Mouse (Mus musculus) adrenal gland, postnatal 10 days (tissue): ENCODE measurements around the gene Serf1. TPM values are rescaled to one million over a fixed set of nuclear protein-coding genes. Genes with fewer than 3 reads are reported as not detected.
"Not testable (repeated sequence)": the region's sequence is repeated elsewhere in the genome, so short reads cannot be mapped to it uniquely, and the experiment has no call there.

ENCODE experiments used
- DNase-seq: peaks from one replicate; pipeline ENCODE4 v3.0.0; 2021; ENCODE audit warnings: mixed read lengths
- long read RNA-seq, 2 experiments: library from polyadenylated mRNA; stranded (forward); transcript quantifications; one replicate each; pipeline ENCODE4 v2.0.0; 2021
- total RNA-seq, 2 experiments: library from RNA; stranded (reverse); gene quantifications; 2 replicates each; pipeline ENCODE4 v1.2.3; 2021

The Serf1 gene
- 10 to 100 TPM; 25.9 to 29.3 TPM for total RNA-seq
- long read RNA-seq, experiment 1, transcript Serf1-201 (3 exons, 601 nt) = major isoform, 62 of 69 reads
- long read RNA-seq, experiment 1, partial matches to known transcripts = 5 of 69 reads
- long read RNA-seq, experiment 1, other reads (novel, unspliced or antisense) = 2 of 69 reads
- long read RNA-seq, experiment 2, transcript Serf1-201 (3 exons, 601 nt) = major isoform, 46 of 48 reads
- long read RNA-seq, experiment 2, partial matches to known transcripts = 2 of 48 reads
- long read RNA-seq, experiment 2, other reads (novel, unspliced or antisense) = 0 of 48 reads

DNA sequence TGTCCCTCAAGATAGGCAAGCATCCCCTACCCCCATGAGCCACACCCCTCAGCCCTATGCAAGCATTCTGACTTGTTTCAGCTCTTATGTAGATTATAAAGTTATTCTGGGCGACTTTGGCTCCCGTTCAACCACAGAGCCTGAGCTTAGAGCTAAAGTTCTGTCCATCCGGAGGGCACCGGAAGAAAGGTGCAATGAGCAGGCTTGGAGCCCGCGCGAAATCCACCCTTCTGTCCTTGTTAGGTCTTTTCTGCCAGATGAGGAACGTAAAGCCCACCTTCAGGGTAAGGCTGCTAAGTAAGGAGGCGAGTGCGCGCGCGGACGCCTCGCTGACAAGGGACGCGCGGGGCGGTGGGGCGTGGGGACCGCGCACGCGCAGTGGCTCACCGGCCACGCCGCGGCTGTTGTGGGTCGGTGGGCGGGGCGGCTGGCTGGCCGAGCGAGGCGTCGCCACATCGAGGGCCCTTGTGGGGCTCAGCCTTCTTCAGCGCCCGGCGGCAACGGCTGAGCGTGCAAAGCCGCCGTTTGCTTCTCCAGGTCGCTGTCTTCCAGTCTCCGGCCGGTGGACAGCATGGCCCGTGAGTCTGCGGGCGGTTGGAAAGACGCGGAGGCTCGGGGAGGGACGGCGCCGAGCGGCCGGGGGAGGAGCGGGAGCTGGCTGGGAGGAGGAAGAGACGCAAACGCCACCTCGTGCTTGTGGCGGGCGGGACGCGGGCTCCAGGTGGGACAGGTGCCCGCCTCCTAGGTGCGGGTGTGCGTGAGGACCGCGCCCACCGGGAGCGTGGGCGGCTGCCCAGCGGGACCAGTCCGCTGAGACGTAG, at the start of gene Serf1:
TSS of gene Serf1 (plus strand) at position 361 of the 821 bp plus-strand sequence.
- DNase-seq = peak; percentile 89

DNA sequence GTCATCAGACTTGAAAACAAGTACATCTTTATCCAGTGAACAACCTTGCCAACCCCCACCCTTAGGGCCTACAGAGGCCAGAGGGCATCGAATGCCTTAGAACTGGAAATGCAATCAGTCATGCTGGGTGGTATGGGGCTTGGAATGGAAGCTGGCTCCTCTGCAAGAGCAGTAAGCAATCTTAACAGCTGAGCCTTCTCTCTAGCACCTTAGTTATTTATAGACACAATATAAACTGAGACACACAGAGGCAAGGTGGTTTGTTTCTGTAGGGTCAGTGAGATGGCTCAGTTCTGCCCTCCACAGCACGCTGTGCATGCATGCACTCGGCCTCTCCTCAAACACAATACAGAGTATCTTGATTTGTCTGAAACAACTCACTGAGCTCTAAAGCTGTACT, 43.9 kb upstream of the Serf1 start:
- no peak for DNase-seq

DNA sequence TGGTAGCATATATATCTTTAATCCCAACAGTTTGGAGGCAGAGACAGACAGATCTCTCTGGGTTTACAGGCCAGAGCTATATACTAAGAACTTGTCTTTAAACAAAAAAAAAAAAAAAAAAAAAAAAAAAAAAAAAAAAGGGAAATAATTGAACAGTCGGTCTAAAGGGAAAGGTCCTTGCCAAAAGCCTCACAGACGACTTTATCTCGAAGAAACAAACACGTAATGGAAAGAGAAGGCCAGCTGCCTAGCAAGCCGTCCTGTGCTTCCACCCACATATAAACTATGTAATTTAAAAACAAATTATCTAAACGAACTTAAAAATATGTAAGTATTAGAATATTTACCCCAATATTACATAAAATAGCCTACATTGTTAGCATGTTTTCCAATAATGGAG, 40.0 kb upstream of the Serf1 start:
- no peak for DNase-seq

DNA sequence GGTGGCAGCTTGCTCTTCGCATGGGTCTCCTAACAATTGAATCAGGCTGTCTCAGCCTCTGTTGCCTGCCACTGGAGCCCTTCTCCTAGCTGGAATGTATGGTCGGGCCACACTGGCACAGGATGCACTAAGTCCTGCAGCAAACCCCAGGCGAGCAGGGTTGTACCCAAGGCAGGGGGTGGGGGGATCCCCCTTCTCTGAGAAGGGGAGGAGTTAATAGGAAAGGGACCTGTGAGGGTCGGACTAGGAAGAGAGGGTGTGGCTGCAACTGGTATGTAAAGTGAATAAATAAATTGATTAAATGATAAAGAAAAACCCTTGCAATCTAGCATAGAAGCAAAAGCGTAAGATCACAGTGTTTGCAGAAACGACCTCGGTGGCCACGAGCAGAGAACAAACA, 36.3 kb upstream of the Serf1 start:
- DNase-seq = no peak

DNA sequence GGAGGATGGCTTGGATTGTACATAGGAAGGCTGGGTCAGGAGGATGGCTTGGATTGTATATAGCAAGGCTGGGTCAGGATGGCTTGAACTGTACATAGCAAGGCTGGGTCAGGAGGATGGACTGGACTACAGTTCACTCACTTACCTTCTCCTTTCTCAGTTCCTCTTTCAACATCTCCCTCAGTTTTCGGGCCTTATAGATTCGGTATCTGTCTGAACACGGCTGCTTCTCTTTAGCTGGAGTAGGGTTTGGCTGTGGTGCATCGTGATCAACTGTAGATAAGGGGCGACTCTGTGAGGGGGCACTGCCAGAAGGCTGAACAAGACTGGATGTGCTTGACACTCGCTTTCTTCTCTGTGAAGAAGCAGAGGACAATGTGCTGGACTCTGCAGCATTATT, 9.0 kb upstream of the Serf1 start:
- no peak for DNase-seq

DNA sequence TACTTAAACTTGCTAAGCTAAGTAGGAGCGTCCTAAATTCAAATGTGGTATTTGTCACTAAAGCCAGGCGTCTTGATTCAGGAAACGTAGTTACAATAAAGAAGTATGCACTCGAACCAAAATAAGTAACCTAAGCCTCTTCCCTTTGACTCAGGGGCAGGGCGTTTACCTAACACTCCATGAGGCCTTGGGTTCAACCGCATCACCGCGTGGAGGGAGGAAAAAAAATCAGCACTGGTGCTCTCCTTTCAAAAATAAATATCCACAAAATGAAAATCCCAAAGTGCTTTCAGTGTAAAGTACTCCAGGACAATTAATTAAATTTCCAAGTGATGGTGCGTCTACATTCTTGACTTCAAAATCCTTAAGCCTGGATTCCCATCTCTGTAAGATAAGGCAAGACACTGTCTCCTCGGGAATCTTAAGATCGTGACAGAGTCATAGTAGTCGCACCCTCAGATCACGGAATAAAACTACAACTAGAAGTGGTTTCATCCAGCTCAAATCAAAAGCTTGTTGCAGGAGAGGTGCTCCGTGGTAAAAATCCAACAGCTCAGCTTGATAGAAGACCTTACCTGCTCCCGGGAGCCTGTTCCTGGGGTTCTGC, 4.7 kb upstream of the Serf1 start:
- no peak for DNase-seq

DNA sequence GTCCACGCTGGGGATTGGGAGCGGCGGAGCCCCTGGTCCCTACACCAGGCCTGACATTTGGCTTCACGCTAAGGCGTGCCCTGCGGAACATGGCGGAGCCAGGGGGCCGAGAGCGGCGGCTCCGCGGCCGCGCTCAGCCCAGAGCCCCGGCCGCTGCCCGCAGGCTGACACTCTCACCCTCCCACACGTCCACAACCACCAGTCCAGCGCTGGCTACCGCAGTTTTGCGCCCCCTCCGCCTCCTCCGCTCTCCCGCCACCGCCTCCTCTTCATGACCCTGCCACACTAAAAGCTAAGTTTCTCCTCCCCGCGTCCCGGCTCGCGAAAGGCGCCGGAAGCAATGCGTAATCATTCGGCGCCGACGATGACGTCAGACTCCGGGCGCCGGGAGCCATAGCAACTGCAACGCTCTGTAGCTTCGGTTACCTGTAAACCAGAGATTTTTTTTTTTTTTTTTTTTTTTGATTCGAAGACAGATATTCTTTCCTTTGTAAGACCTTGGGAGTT, 4.0 kb upstream of the Serf1 start, which contains the start of gene Bdp1:
TSS of gene Bdp1 (minus strand) at position 323 of the 507 bp plus-strand sequence.
- DNase-seq = peak; percentile 98

DNA sequence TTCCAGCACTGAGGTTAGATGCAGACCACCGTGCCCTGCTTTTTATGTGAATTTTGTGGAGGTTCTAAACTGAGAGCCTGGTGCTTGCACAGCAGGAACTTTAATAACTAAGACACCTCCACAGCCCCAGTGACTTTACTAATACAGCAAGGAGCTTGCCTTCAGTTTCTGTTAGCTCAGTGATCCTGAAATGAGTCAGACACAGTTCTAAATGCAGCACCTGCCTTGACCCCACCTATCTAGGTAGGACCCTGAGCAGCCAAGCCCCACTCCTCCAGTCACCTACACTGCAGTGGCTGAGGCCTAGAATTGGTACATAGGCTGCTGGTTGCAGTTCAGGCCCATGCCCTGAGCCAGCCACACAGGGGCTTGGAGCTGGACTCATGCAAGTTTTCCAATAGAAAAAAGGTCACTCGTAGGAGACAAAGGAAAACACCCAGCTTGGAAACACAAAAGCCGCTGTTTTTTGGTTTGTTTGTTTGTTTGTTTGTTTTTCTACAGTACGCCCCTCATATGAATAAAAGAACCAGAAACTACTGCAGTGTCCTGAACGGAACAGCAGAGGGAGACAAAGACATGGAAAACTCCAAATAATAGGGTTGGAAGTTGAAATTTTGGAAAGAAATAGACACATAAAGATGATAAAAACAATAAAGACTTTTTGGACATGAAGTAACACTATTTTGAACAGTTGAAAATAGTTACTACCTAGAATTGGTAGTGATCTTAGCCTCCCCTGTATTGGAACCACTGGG, 4.6 kb downstream of the Serf1 start:
- peak; percentile 22 for DNase-seq

DNA sequence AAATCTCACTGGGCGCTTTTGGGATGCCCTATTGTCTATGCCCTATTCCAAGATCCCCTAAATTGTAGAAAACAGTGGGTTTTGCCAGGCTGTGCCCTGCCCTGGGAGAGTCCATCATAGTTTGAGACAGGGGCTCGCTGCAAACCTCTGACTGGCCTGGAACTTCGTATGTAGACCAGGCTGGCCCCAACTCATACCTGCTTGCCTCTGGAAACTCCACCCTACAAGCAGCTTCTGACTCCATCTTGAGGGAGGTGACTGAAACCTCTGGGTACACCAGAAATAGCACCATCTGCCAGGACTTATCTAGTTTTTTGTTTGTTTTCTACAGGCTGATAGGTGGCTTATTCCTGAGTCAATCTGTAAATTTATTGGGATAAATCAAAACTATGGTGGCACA, 16.2 kb downstream of the Serf1 start:
- no peak for DNase-seq

DNA sequence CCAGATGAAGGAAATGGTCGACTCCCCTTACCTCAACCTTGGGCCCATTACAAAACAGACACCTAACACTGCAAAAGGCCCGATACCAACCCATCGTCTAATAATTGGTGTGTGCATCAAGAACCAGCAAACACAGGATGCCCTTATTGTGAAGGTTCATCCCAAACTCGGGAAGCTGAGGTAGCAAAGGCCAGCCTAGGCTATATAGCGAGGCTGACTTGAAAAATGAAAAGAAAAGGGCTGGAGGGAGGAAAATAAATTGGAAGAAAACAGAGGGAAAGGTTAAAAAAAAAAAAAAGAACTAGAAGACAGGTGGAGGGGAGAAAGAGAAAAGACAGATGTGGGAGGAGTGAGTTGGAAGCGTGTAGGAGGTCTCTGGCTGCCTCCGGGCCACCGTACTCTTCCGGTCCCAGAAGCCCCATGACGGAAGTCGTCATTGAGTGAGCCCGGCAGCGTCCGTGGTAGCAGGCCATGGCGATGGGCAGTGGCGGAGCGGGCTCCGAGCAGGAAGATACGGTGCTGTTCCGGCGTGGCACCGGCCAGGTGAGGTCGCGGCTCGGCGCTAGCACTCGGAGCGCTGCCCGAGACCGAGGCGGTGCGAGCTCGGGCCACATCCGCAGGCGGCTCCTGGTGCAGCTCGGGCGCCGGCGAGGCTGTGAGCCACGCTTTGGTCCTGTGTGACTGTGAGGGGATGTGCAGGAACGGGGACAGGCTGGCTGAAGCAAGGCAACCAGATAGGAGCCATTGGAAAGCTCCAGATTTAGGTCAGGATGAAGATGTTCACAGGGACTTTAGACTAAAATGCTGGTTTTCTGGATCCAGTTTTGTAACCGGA, 16.8 kb downstream of the Serf1 start, which contains the start of gene Smn1:
TSS of gene Smn1 (plus strand) at position 430 of the 835 bp plus-strand sequence.
- DNase-seq = peak; percentile 97

DNA sequence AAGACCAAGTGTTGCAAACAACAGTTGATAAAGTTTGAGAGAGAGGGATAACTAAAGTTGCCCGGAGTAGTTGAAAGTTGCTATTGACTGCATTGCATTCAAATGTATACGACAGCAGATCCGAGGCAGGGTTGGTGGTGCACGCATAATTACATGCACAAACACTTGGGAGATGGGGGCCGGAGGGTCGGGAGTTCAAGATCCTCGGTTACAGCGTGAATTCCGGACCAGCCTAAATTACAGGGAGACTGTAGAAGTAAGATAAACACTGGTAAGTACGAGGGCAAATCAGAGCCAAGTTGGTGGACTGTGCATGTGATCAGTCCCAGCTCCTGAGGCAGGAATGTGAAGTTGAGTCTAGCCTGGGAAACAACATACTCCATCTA, 17.4 kb downstream of the Serf1 start:
- DNase-seq = no peak

DNA sequence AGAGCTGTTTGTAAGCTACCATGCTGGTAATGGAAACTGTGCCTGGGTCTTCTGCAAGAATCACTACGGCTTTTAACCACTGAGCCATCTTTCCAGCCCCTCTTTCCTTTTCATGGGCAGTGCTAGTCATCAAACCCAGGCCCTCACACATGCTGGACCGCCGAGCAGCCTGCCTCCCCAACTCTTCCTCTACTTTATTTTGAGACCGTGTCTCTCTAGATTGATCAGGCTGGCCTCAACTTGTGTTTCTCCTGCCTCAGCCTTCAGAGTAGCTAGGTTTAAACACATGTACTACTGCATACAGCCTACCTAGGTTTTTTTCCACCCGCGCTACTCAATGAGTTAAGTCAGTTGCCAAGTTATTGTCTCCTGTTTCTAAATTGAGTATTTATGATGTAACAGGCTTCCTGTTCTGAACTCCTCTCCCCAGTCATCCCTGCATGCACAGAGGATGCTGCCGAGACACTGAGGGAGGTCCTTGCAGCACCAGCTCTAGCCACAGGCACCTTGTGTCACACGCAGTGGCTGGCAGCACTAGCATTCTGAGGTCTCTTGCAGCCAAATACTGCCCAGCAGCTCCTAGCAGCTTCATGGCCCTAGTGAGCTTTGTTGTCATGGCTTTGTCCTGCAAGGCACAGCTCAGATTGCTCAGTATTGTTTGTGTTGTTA, 34.0 kb downstream of the Serf1 start:
- DNase-seq = no peak

DNA sequence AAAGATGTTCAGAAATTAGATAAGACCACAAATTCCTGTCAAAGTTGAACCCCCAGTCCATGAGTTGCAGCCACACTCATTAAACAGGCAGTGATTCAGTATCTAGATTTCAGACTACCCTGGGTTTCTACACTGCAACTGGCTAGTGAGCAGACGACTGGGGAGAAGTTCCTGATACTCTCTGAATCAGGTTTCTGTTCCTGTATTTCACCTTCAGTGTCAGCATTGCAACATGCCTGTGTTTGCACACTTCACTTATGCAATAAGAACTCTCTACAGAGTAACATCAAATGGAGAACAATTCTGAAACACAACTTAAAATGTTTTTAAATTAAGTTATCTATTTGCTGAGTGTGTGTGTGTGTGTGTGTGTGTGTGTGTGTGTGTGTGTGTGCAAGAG, 44.8 kb downstream of the Serf1 start:
- DNase-seq = peak; percentile 8

DNA sequence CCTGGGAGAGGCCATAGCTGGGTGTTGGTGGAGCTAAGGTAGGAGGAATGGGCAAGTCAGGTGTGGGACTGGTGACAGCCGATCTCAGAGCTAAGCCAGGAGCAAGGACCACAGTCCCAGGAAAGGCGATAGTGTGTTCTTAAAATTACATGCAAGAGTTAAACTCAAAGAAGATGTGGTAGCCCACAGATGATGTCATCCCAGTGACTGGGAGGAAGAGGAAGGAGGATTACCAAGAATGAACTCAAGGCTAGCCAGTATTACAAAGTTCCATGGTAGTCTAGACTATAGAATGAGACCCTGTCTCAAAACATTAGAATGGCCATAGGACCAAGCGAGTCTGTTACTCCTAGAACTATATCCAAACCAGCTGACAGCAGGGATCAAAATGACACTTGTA, 48.8 kb downstream of the Serf1 start:
- no peak for DNase-seq

DNA sequence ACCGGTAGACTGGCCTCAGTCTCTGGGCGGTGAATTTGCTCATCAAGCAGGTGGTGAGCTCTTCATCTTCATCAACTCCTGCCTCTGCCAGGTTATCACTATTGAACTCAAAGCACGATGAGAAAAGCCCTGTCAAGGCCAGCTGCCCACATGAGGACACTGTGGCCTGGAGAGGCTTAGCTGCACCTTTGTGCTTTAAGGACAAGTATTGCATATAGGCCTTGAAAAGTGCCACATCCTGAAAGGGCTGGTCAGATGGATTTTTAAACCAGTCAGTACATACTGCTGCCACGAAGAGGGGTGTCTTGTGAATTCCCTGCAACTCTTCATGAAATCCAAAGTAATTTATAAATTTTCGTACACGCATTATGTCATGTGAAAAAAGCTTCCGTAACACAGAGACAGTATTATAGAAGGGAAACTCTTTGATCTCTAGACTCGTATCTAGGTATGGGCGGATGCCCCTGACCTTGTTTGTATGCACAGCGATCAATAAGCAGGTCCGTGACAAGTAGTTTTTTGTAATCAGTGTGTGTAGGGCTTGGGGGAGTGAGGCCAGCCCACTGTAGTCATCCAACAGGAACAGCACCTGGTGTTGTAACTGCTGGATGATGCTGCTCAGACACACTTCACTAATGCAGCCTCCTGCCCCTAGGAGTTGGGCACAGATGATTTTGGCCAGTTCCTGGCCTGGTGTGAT, 53.5 kb downstream of the Serf1 start:
- not testable (repeated sequence) for DNase-seq

DNA sequence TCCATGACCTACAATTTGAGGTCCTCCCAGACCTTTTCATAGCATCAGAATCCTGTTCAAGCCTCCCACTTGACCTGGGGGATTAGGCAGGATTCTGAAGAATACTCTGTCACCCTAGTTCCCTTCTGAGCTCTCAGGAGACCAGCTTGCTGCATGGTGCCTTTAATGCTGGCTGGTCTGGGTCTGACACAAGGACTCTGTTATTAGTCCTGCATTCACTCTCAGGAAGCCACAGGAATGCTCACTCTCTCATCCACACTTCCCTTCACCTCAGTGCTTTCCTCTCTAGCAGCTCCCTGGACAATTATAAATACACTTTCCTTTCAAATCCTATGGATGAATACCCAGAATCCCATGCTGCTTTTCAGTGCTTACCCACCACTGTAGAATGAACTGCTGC, 54.7 kb downstream of the Serf1 start:
- DNase-seq = not testable (repeated sequence)
